Comparison of ENCODE assay signal across 24 mouse cellular contexts in the genomic region with DNA sequence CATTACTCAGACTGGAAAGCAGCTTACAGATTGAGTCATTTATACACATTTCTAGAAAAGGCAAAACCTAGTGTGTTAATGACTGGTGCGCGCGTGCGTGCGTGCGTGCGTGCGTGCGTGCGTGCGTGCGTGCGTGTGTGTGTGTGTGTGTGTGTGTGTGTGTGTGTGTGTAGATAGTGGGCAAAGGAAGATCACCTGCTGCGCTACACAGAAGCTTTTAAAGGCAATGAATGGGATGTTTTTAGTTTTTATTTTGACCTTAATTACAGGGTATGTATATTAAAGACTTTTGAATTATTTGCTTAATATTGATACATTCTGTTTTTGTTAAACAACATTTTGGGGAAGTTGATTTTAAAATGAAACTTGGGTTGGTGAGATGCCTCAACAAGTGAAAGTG. TPM values are rescaled to one million over a fixed set of nuclear protein-coding genes. Genes with fewer than 3 reads are reported as not detected.
DNase-seq lines count a peak whose midpoint lies in the region; ATAC-seq lines count a peak whose summit lies in the region.
"Had no signal": no experiment of that assay in that cellular context is flagged by ENCODE, and none has a peak within 500 bp of the region (broad histone marks: within the 10 kb centered on the region; RNA-seq: fewer than 3 reads in every experiment).

No protein-coding gene starts in this region.

- no peak overlapping the region for H3K27ac ChIP-seq in midbrain, embryonic 11.5 days (ENCODE audit: low read depth, low read length)
- no peak overlapping the region for H3K27ac ChIP-seq in midbrain, embryonic 16.5 days (ENCODE audit: low read length)

- no peak overlapping the region for H3K4me2 ChIP-seq in midbrain, embryonic 11.5 days
- no peak overlapping the region for H3K4me2 ChIP-seq in midbrain, embryonic 16.5 days (ENCODE audit: low read length)

- H3K27me3 ChIP-seq in midbrain, embryonic 11.5 days (ENCODE audit: control insufficient read depth, insufficient read depth, low read length): no peaks in the 10 kb centered on the region
- H3K27me3 ChIP-seq in midbrain, embryonic 16.5 days (ENCODE audit: control insufficient read depth, insufficient read depth, low read depth, low read length): no peaks in the 10 kb centered on the region
- H3K27me3 ChIP-seq in splenic B cell, adult 2 months (ENCODE audit: control insufficient read depth, insufficient read depth, low read length, poor library complexity, severe bottlenecking): no peaks in the 10 kb centered on the region
- H3K27me3 ChIP-seq: CH12.LX, Patski had no signal

- no peaks in the 10 kb centered on the region for H3K36me3 ChIP-seq in midbrain, embryonic 11.5 days (ENCODE audit: control insufficient read depth, insufficient read depth, low read length)
- H3K36me3 ChIP-seq in midbrain, embryonic 16.5 days (ENCODE audit: control insufficient read depth, insufficient read depth, low read length): no peaks in the 10 kb centered on the region
- H3K36me3 ChIP-seq in splenic B cell, adult 2 months (ENCODE audit: control insufficient read depth, insufficient read depth, low read length, poor library complexity, severe bottlenecking): no peaks in the 10 kb centered on the region

- H3K9ac ChIP-seq in midbrain, embryonic 11.5 days (ENCODE audit: low read length): no peak overlapping the region
- H3K9ac ChIP-seq in midbrain, embryonic 16.5 days (ENCODE audit: low read depth, low read length): no peak overlapping the region

- no peak overlapping the region for H3K4me3 ChIP-seq in midbrain, embryonic 11.5 days (ENCODE audit: low read depth, low read length)
- H3K4me3 ChIP-seq in midbrain, embryonic 16.5 days (ENCODE audit: low read depth, low read length): no peak overlapping the region

- ATAC-seq in midbrain, embryonic 11.5 days (ENCODE audit: low FRiP score): no peak
- no peak for ATAC-seq in midbrain, embryonic 16.5 days
- ATAC-seq: activated CD4-positive, CD25-positive, alpha-beta regulatory T cell, adult 4 months; CD4-positive, CD25-positive, alpha-beta regulatory T cell, adult 4 months; Patski had no signal

- no peaks in the 10 kb centered on the region for H3K9me3 ChIP-seq in midbrain, embryonic 11.5 days (ENCODE audit: control insufficient read depth, low read length)
- no peaks in the 10 kb centered on the region for H3K9me3 ChIP-seq in midbrain, embryonic 16.5 days (replicated peaks; ENCODE audit: control insufficient read depth, low read length, poor library complexity, severe bottlenecking)
- H3K9me3 ChIP-seq: G1E had no signal

- DNase-seq in midbrain, embryonic 11.5 days (ENCODE audit: low spot score, missing footprints): peak; percentile 73
- DNase-seq in A20 (ENCODE audit: low read depth, low spot score): peak; percentile 67
- DNase-seq in splenic B cell, adult 2 months (ENCODE audit: low read depth, low spot score): peak; percentile 18
- no peak for DNase-seq in gastrocnemius, postnatal 25 days
- no peak for DNase-seq in ovary, postnatal 14 days (ENCODE audit: low spot score)
- DNase-seq: adrenal gland, adult 2 months; adrenal gland, adult 8-10 months; adrenal gland, postnatal 10 days; adrenal gland, postnatal 14 days; adrenal gland, postnatal 25 days; adrenal gland, postnatal 36 days; cerebellum, adult 11 months; cerebellum, adult 11-12 months; cerebellum, adult 18-20 months; cerebellum, adult 2 months had no signal

- H3K4me1 ChIP-seq in midbrain, embryonic 11.5 days (ENCODE audit: control insufficient read depth, insufficient read depth, low read length): no peaks in the 10 kb centered on the region
- peaks cover 2% of the 10 kb centered on the region; the same call in 1 of the 2 replicates for H3K4me1 ChIP-seq in midbrain, embryonic 16.5 days (ENCODE audit: control insufficient read depth, insufficient read depth, low read length)

- WGBS in midbrain, embryonic 11.5 days: 98% methylated on average over 14 of the region's 14 CpGs
- WGBS in midbrain, embryonic 16.5 days: 93% methylated on average over 14 of the region's 14 CpGs

RNA-seq across cellular contexts. Expression of a gene that starts 43.2 kb away (rescaled TPM):
- not detected in 2 replicates for polyA plus RNA-seq in midbrain, embryonic 11.5 days (2014; fragmentation: Nextera tagmentation; extraction: Ambion mirVana)
- polyA plus RNA-seq in midbrain, embryonic 16.5 days (2015; fragmentation: Nextera tagmentation; extraction: Ambion mirVana): not detected in 2 replicates
- not detected for total RNA-seq in gastrocnemius, postnatal 25 days (2021)
- total RNA-seq: adrenal gland, adult 18-20 months; adrenal gland, adult 2 months; adrenal gland, postnatal 10 days; adrenal gland, postnatal 14 days; adrenal gland, postnatal 36 days; CH12.LX; ES-E14; G1E; MEL had no signal
- polyA plus RNA-seq: activated CD4-positive, CD25-positive, alpha-beta regulatory T cell, adult 4 months; adrenal gland, adult 2 months; CD4-positive, CD25-positive, alpha-beta regulatory T cell, adult 4 months; cerebellum, adult 2 months; G1E; Patski had no signal

RNA-seq across cellular contexts. Expression of a gene that starts 55.0 kb away (rescaled TPM):
- polyA plus RNA-seq in midbrain, embryonic 11.5 days (2014; fragmentation: Nextera tagmentation; extraction: Ambion mirVana): 3.2 TPM in 2 replicates
- polyA plus RNA-seq in midbrain, embryonic 16.5 days (2015; fragmentation: Nextera tagmentation; extraction: Ambion mirVana): 8.9 and 11.2 TPM in 2 replicates
- 1 to 10 TPM; 4.3 TPM for total RNA-seq in gastrocnemius, postnatal 25 days (2021)

RNA-seq across cellular contexts. Expression of a gene that starts 57.5 kb away (rescaled TPM):
- 20.0 and 23.9 TPM in 2 replicates for polyA plus RNA-seq in midbrain, embryonic 11.5 days (2014; fragmentation: Nextera tagmentation; extraction: Ambion mirVana)
- 36.7 and 42.8 TPM in 2 replicates for polyA plus RNA-seq in midbrain, embryonic 16.5 days (2015; fragmentation: Nextera tagmentation; extraction: Ambion mirVana)
- total RNA-seq in gastrocnemius, postnatal 25 days (2021): 10 to 100 TPM; 18.6 to 26.1 TPM

Comparison
In these comparisons a context has a peak if more than half of its experiments do, and no peak if none do; other contexts are left out.
1. DNase-seq: peak in midbrain, embryonic 11.5 days (single experiment), A20 (single experiment) and splenic B cell, adult 2 months (single experiment); none in gastrocnemius, postnatal 25 days (single experiment) and ovary, postnatal 14 days (single experiment).